Mouse (Mus musculus) left cerebral cortex, adult 11 months (tissue): ENCODE data around the gene Gm17521.
"Not testable (repeated sequence)": the region's sequence is repeated elsewhere in the genome, so short reads cannot be mapped to it uniquely, and the experiment has no call there.

ENCODE experiments used
- DNase-seq: peaks from one replicate; pipeline ENCODE4 v3.0.0; 2022; ENCODE audit warnings: low spot score

Gm17521 gene

GRCm38 (mm10) chrX:123029569-123029968, at the start of gene Gm17521:
Gene Gm17521, minus strand, starts transcription at chrX:123029669.
- DNase-seq, result not testable (repeated sequence)

DNA sequence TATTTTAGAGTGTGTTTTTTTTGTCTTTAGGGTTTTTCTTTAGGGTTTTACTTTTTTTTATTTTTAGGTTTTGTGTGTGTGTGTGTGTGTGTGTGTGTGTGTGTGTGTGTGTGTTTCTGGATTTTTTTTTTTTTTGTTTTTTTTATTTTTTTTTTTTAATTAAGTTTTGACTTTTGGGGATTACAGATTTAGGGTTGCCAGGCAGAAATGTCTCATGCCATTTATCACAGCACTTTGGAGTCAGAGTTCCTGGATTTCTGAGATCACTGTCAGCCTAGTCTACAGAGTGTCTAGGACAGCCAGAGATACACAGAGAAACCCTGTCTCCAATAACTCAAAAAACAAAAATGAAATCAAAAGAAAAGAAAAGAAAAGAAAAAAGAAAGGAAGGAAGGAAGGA, 14.5 kb upstream of the Gm17521 start:
- DNase-seq, result no peak

DNA sequence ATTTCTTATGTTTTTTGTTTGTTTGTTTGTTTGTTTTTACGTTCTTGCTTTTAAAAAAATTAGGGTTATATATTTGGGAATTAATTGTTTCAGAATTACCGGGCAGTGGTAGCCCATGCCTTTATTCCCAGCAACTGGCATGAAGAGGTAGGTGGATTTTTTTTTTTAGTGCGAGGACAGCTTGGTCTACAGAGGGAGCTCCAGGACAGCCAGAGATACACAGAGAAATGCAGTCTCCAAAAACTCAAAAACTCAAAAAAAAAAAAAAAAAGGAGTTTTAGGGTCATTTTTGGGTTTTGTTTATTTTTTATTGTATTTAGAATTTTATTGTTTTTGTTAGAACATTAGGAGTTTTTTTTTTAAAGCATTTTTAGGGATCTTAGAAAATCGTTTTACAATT, 14.0 kb upstream of the Gm17521 start:
- no peak for DNase-seq
